Mouse (Mus musculus) thymus, adult 2 months (tissue): ENCODE measurements around the gene Shank2.

ENCODE experiments used
- CTCF ChIP-seq: fragments of 200-500 bp; IDR thresholded peaks from 2 replicates; pipeline ENCODE4 v1.5.1; 2012; ENCODE audit warnings: mild to moderate bottlenecking, control low read depth, low read length, moderate library complexity, borderline replicate concordance; ENCODE audit not compliant: control insufficient read depth, poor library complexity, insufficient read depth; ENCODE audit errors: extremely low read depth
- POLR2A ChIP-seq: fragments of 200-500 bp; IDR thresholded peaks from 2 replicates; pipeline ENCODE4 v1.6.1; 2012; ENCODE audit warnings: mild to moderate bottlenecking, low read length, control low read depth, moderate library complexity; ENCODE audit not compliant: control insufficient read depth, poor library complexity, insufficient read depth; ENCODE audit errors: extremely low read depth

DNA sequence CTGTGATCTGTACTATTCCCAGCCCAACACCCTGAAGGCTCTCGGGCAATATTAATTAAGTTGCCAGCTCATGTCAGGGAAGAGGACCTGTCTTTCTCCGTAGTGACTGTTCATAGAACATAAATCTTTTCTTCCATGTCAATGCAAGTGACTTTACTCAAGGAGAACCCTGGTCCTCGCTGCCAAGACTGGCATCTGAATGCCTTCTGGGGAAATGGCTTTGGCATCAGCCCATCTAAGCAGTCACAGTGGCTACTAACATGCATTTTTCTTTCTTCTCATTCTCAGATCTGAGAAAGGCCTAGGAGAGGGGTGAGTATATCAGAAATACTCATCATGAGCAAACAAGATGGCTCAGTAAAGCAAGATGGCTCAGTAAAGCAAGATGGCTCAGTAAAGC is 138.7 kb downstream of the Shank2 start:
- TF ChIP-seq POLR2A (no peak), CTCF (no peak)
